In the genomic region with DNA sequence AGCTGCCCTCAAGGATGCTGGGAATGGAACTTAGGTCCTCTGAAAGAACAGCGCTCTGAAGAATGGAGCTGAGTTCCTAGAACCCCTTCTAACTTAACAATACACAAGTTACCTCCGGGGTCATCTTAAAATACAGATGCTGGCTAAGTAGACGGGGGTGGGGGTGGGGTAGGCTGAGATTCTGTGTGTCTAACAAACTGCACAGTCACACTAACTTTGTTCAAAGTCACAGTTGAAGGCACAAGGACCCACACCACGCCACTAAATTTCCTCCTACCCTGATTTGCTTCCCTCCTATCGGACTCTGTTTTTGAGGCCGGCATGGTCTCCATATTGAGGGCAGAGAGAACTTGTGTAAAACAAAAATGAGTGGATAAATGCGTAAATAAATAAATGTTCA, we compare ENCODE assay signal across 17 mouse cellular contexts. TPM values are rescaled to one million over a fixed set of nuclear protein-coding genes. Genes with fewer than 3 reads are reported as not detected.
DNase-seq lines count a peak whose midpoint lies in the region; ATAC-seq and TF ChIP-seq lines count a peak whose summit lies in the region.
"Had no signal": no experiment of that assay in that cellular context is flagged by ENCODE, and none has a peak within 500 bp of the region (broad histone marks: within the 10 kb centered on the region; RNA-seq: fewer than 3 reads in every experiment).

No protein-coding gene starts in this region.

- no peaks in the 10 kb centered on the region for H3K9me3 ChIP-seq in liver, embryonic 11.5 days (ENCODE audit: control insufficient read depth, low read length)
- no peaks in the 10 kb centered on the region for H3K9me3 ChIP-seq in stomach, embryonic 16.5 days (replicated peaks; ENCODE audit: control insufficient read depth, low read length)
- H3K9me3 ChIP-seq in stomach, postnatal 0 days (ENCODE audit: control insufficient read depth, low read length): no peaks in the 10 kb centered on the region
- H3K9me3 ChIP-seq in limb, embryonic 10.5 days (replicated peaks): peaks cover 3% of the 10 kb centered on the region; the same call in 1 of the 2 replicates

- no peak overlapping the region for H3K4me3 ChIP-seq in liver, embryonic 11.5 days (ENCODE audit: low read depth, low read length)
- H3K4me3 ChIP-seq in stomach, embryonic 16.5 days (replicated peaks; ENCODE audit: low read length): no peak overlapping the region
- no peak overlapping the region for H3K4me3 ChIP-seq in stomach, postnatal 0 days (ENCODE audit: low read depth, low read length)
- peak overlapping the region; percentile 87; the same call in 1 of the 2 replicates for H3K4me3 ChIP-seq in limb, embryonic 10.5 days

- peak overlapping the region; percentile 72; the same call in 1 of the 2 replicates for H3K4me2 ChIP-seq in liver, embryonic 11.5 days
- H3K4me2 ChIP-seq in stomach, embryonic 16.5 days (ENCODE audit: low read depth, low read length): peak overlapping the region; percentile 83; the same call in 1 of the 2 replicates
- H3K4me2 ChIP-seq in stomach, postnatal 0 days (replicated peaks; ENCODE audit: low read depth): no peak overlapping the region

- no peak for TF ChIP-seq CTCF in stomach, postnatal 0 days (IDR thresholded peaks at IDR 0.05; ENCODE audit: low read depth)

- WGBS in liver, embryonic 11.5 days: 72% methylated on average over 7 of the region's 7 CpGs
- WGBS in stomach, embryonic 16.5 days: 82% methylated on average over 7 of the region's 7 CpGs
- WGBS in stomach, postnatal 0 days: 81% methylated on average over 7 of the region's 7 CpGs
- WGBS in limb, embryonic 10.5 days: 92% methylated on average over 7 of the region's 7 CpGs

- H3K4me1 ChIP-seq in liver, embryonic 11.5 days (replicated peaks; ENCODE audit: control insufficient read depth, insufficient read depth, low read length): peaks cover 12% of the 10 kb centered on the region
- peaks cover 6% of the 10 kb centered on the region for H3K4me1 ChIP-seq in stomach, embryonic 16.5 days (ENCODE audit: control insufficient read depth, insufficient read depth, low read length)
- H3K4me1 ChIP-seq in stomach, postnatal 0 days (replicated peaks; ENCODE audit: control insufficient read depth, insufficient read depth): no peaks in the 10 kb centered on the region
- peaks cover 14% of the 10 kb centered on the region for H3K4me1 ChIP-seq in limb, embryonic 10.5 days

- no peaks in the 10 kb centered on the region for H3K27me3 ChIP-seq in liver, embryonic 11.5 days (replicated peaks; ENCODE audit: control insufficient read depth, insufficient read depth, low read length)
- no peaks in the 10 kb centered on the region for H3K27me3 ChIP-seq in stomach, embryonic 16.5 days (ENCODE audit: control insufficient read depth, insufficient read depth, low read length)
- no peaks in the 10 kb centered on the region for H3K27me3 ChIP-seq in stomach, postnatal 0 days (ENCODE audit: control insufficient read depth, insufficient read depth, low read length)
- no peaks in the 10 kb centered on the region for H3K27me3 ChIP-seq in limb, embryonic 10.5 days (ENCODE audit: low read depth, poor library complexity, severe bottlenecking)

- peaks cover 5% of the 10 kb centered on the region for H3K36me3 ChIP-seq in liver, embryonic 11.5 days (ENCODE audit: control insufficient read depth, insufficient read depth, low read length)
- peaks cover 10% of the 10 kb centered on the region; the same call in 1 of the 2 replicates for H3K36me3 ChIP-seq in stomach, embryonic 16.5 days (ENCODE audit: control insufficient read depth, insufficient read depth, low read length)
- H3K36me3 ChIP-seq in stomach, postnatal 0 days (ENCODE audit: control insufficient read depth, insufficient read depth, low read length): no peaks in the 10 kb centered on the region
- H3K36me3 ChIP-seq in limb, embryonic 10.5 days: peaks cover 40% of the 10 kb centered on the region

- TF ChIP-seq EP300 in stomach, postnatal 0 days (optimal IDR thresholded peaks at IDR 0.05): no peak

- H3K9ac ChIP-seq in liver, embryonic 11.5 days (ENCODE audit: low read depth, low read length): no peak overlapping the region
- no peak overlapping the region for H3K9ac ChIP-seq in stomach, embryonic 16.5 days (ENCODE audit: low read length)
- H3K9ac ChIP-seq in stomach, postnatal 0 days (ENCODE audit: low read length): no peak overlapping the region

- no peak for ATAC-seq in liver, embryonic 11.5 days (replicated peaks; ENCODE audit: low FRiP score)
- ATAC-seq in stomach, embryonic 16.5 days (ENCODE audit: insufficient read depth, low FRiP score): no peak
- no peak for ATAC-seq in stomach, postnatal 0 days (ENCODE audit: low FRiP score, low TSS enrichment)
- ATAC-seq in megakaryocyte-erythroid progenitor cell, adult 5-6 weeks (replicated peaks; ENCODE audit: low FRiP score, low TSS enrichment, poor library complexity, severe bottlenecking): no peak

- no peak overlapping the region for H3K27ac ChIP-seq in liver, embryonic 11.5 days (ENCODE audit: low read depth, low read length)
- no peak overlapping the region for H3K27ac ChIP-seq in stomach, embryonic 16.5 days (ENCODE audit: low read length)
- no peak overlapping the region for H3K27ac ChIP-seq in stomach, postnatal 0 days (replicated peaks)
- no peak overlapping the region for H3K27ac ChIP-seq in limb, embryonic 10.5 days

- DNase-seq in liver, embryonic 11.5 days (ENCODE audit: low spot score): no peak
- no peak for DNase-seq in liver
- DNase-seq in stomach, postnatal 0 days (ENCODE audit: low spot score): no peak
- no peak for DNase-seq in limb, embryonic 10.5 days (ENCODE audit: low spot score)
- DNase-seq in spleen, adult 12 weeks (ENCODE audit: low spot score): no peak
- DNase-seq in ovary, postnatal 10 days (ENCODE audit: low spot score): no peak
- DNase-seq: adrenal gland, postnatal 14 days; cerebellum, adult 18-20 months; gastrocnemius, adult 2 months; heart, adult 11 months; kidney, adult 9 months; kidney, postnatal 4 days; lung, postnatal 14 days had no signal

RNA-seq across cellular contexts. Expression of gene Bcdin3d, which starts 1.6 kb away (rescaled TPM):
- 10.5 and 12.1 TPM in 2 replicates for polyA plus RNA-seq in liver, embryonic 11.5 days (2014; fragmentation: Nextera tagmentation; extraction: Ambion mirVana)
- polyA plus RNA-seq in stomach, embryonic 16.5 days (2015; fragmentation: Nextera tagmentation; extraction: Ambion mirVana): 11.6 and 12.9 TPM in 2 replicates
- 9.3 and 10.4 TPM in 2 replicates for polyA plus RNA-seq in stomach, postnatal 0 days (2015; fragmentation: Nextera tagmentation; extraction: Ambion mirVana)
- 15.9 and 19.4 TPM in 2 replicates for polyA plus RNA-seq in limb, embryonic 10.5 days (2016; fragmentation: Nextera tagmentation; extraction: Ambion mirVana)
- 6.5 and 11.4 TPM in 2 replicates for total RNA-seq in megakaryocyte-erythroid progenitor cell, adult 5-6 weeks (2014; fragmentation: Nextera tagmentation)
- total RNA-seq in megakaryocyte-erythroid progenitor cell, adult 5-6 weeks (2017): 5.3 and 6.6 TPM in 2 replicates

RNA-seq across cellular contexts. Expression of gene Nckap5l, which starts 15.4 kb away (rescaled TPM):
- polyA plus RNA-seq in liver, embryonic 11.5 days (2014; fragmentation: Nextera tagmentation; extraction: Ambion mirVana): 5.6 and 6.0 TPM in 2 replicates
- polyA plus RNA-seq in stomach, embryonic 16.5 days (2015; fragmentation: Nextera tagmentation; extraction: Ambion mirVana): 3.7 and 4.6 TPM in 2 replicates
- 2.1 and 2.4 TPM in 2 replicates for polyA plus RNA-seq in stomach, postnatal 0 days (2015; fragmentation: Nextera tagmentation; extraction: Ambion mirVana)
- polyA plus RNA-seq in limb, embryonic 10.5 days (2016; fragmentation: Nextera tagmentation; extraction: Ambion mirVana): 16.3 and 17.4 TPM in 2 replicates
- 1.6 and 16.0 TPM in 2 replicates for total RNA-seq in megakaryocyte-erythroid progenitor cell, adult 5-6 weeks (2014; fragmentation: Nextera tagmentation)
- 0.52 and 7.4 TPM in 2 replicates for total RNA-seq in megakaryocyte-erythroid progenitor cell, adult 5-6 weeks (2017)

RNA-seq across cellular contexts. Expression of gene Faim2, which starts 55.0 kb away (rescaled TPM):
- 0.19 and 0.22 TPM in 2 replicates for polyA plus RNA-seq in liver, embryonic 11.5 days (2014; fragmentation: Nextera tagmentation; extraction: Ambion mirVana)
- polyA plus RNA-seq in stomach, embryonic 16.5 days (2015; fragmentation: Nextera tagmentation; extraction: Ambion mirVana): 0.57 and 0.74 TPM in 2 replicates
- 0.62 and 0.81 TPM in 2 replicates for polyA plus RNA-seq in stomach, postnatal 0 days (2015; fragmentation: Nextera tagmentation; extraction: Ambion mirVana)
- polyA plus RNA-seq in limb, embryonic 10.5 days (2016; fragmentation: Nextera tagmentation; extraction: Ambion mirVana): 0.26 TPM in 1 of 2 replicates, not detected in the other
- total RNA-seq in megakaryocyte-erythroid progenitor cell, adult 5-6 weeks (2014; fragmentation: Nextera tagmentation): not detected in 2 replicates
- not detected in 2 replicates for total RNA-seq in megakaryocyte-erythroid progenitor cell, adult 5-6 weeks (2017)
- polyA plus RNA-seq: heart, postnatal 0 days; liver, adult 2 months had no signal
